Mouse (Mus musculus) testis, adult 2 months (tissue): Measurements from ENCODE around the gene Tnip2.

Experiments
- CTCF ChIP-seq: fragments of 200-500 bp; IDR thresholded peaks from 2 replicates; pipeline ENCODE4 v1.5.1; 2012; ENCODE audit warnings: low read depth, mild to moderate bottlenecking, inconsistent platforms, low read length, moderate library complexity; ENCODE audit not compliant: control insufficient read depth, insufficient read depth, insufficient replicate concordance
- POLR2A ChIP-seq: fragments of 200-500 bp; IDR thresholded peaks from 2 replicates; pipeline ENCODE4 v1.6.1; 2012; ENCODE audit warnings: low read depth, mild to moderate bottlenecking, inconsistent platforms, low read length, moderate library complexity; ENCODE audit not compliant: control insufficient read depth

DNA sequence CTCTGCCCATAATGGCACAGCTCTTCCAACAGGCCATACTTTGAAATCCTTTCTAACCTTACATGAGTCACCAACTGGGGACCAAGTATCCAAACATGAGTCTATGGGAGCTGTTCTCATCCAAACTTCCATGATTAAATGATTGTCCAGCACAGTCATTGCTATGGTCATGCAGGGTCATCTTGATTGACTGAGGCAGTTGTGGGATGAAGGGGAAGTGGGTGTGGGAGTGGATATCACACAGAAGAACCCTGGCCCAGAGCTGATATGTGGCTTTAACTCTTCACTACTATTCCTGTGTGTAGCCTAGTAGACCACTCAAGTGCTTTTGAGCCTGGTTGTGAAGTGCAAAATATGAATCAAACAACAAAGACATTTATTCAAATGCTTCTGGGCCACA, 1.3 kb upstream of the Tnip2 start:
- TF ChIP-seq POLR2A (no peak), CTCF (no peak)
